Mouse (Mus musculus) hindbrain, embryonic 10.5 days (tissue): ENCODE measurements around the gene Btn1a1. TPM values are rescaled to one million over a fixed set of nuclear protein-coding genes. Genes with fewer than 3 reads are reported as not detected.

Experiments used
- DNase-seq: peaks from one replicate; pipeline ENCODE4 v3.0.0-alpha.2; 2017; ENCODE audit warnings: low spot score
- H3K27ac ChIP-seq: fragments of 300-500 bp; sonication (generic); 2 replicates; pipeline ENCODE4 v1.5.1; 2016; ENCODE audit warnings: mild to moderate bottlenecking, moderate library complexity
- H3K27me3 ChIP-seq: fragments of 300-500 bp; sonication (generic); 2 replicates; pipeline ENCODE4 v1.6.1; 2016; ENCODE audit warnings: mild to moderate bottlenecking; ENCODE audit not compliant: poor library complexity, insufficient read depth, severe bottlenecking
- H3K36me3 ChIP-seq: fragments of 300-500 bp; sonication (generic); 2 replicates; pipeline ENCODE4 v1.6.1; 2016; ENCODE audit warnings: mild to moderate bottlenecking, moderate library complexity
- H3K4me1 ChIP-seq: fragments of 300-500 bp; sonication (generic); replicated peaks from 2 replicates; pipeline ENCODE4 v1.6.1; 2016; ENCODE audit warnings: mild to moderate bottlenecking
- H3K4me3 ChIP-seq: fragments of 300-500 bp; sonication (generic); 2 replicates; pipeline ENCODE4 v1.5.1; 2016; ENCODE audit warnings: mild to moderate bottlenecking, moderate library complexity
- H3K9me3 ChIP-seq: fragments of 300-500 bp; sonication (generic); 2 replicates; pipeline ENCODE4 v1.6.1; 2016; ENCODE audit warnings: mild to moderate bottlenecking, moderate library complexity
- WGBS: fragments of 180-500 bp; shearing (Covaris S2); methylation state at CpG from one replicate; pipeline ENCODE4 v1.1.7; 2016; 5-methylcytosine and 5-hydroxymethylcytosine counted together
- polyA plus RNA-seq: library from polyadenylated mRNA; unstranded; fragments of >200 nt; fragmentation: Nextera tagmentation; extraction: Ambion mirVana; gene quantifications from 2 replicates; pipeline ENCODE4 v1.2.1, GENCODE M21; 2016

The Btn1a1 gene
- polyA plus RNA-seq, result 0.04 TPM in 1 of 2 replicates, not detected in the other

DNA sequence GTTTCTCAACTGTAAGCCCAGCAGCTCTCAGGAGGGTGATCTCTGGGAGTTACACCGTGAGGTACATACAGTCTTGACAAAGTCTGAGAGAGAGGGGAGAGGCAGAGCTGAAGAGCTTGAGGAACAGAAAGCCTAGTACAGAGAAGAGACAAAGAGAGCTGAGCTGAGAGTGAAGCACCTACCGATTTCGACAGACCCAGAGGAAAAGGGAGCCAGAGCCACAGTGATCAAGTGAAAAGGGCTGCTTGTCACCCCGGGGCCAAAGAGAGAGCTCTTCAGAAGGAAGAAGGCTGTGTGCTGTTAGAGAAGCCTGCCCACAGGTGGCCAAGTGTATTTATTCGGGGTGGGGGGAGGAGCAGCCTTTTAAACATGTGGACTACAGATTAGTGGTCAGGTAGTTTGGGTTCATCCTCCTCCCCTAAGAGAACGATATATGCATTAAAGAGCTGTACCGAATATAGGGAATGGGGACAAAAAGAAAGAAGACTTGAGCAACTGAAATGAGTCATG is at the start of gene Btn1a1:
Gene Btn1a1, minus strand, starts transcription at position 302 of the 510 bp plus-strand sequence.
- peak within 1 kb of the TSS; percentile 66 for H3K4me3 ChIP-seq
- peaks cover 27% of the 10 kb centered on the region; the same call in 1 of the 2 replicates for H3K27me3 ChIP-seq
- 2% methylated on average over 7 of the region's 7 CpGs for WGBS

GRCm38 (mm10) chr13:23515281-23515680 is 49.6 kb upstream of the Btn1a1 start:
- WGBS, result 78% methylated on average over 5 of the region's 5 CpGs
- H3K4me3 ChIP-seq, result no peak overlapping the region
- peaks cover 7% of the 10 kb centered on the region; the same call in 1 of the 2 replicates for H3K4me1 ChIP-seq
- no peak for DNase-seq
- H3K9me3 ChIP-seq, result no peaks in the 10 kb centered on the region
- H3K27ac ChIP-seq, result no peak overlapping the region
- H3K36me3 ChIP-seq, result no peaks in the 10 kb centered on the region
- no peaks in the 10 kb centered on the region for H3K27me3 ChIP-seq

More for the DNA sequence above, at the start of gene Btn1a1:
- peak; percentile 32 for DNase-seq
- peaks cover 29% of the 10 kb centered on the region for H3K4me1 ChIP-seq
- no peaks in the 10 kb centered on the region for H3K36me3 ChIP-seq
- H3K9me3 ChIP-seq, result no peaks in the 10 kb centered on the region
- no peak within 1 kb of the TSS; the same call in 1 of the 2 replicates for H3K27ac ChIP-seq

DNA sequence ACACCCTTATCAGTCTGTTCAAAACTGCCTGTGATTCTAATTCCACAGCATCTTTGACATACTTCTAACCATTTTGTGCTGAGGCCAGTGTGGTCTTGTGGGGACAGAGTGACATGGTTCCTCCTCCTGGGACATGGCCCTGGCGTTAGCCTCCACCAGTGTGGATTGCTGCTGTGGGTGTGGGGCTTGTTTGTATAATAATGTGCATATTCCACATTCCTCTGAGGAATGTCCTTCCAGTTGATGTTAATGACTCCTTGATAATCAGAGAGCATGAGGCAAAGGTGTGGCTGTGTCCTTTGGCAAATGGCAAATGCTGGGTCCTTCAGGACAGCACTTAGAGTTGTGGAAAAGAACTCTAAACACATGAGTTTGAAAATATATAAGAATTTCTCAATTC is 47.8 kb upstream of the Btn1a1 start:
- WGBS, result 85% methylated on average over 1 of the region's 1 CpGs

GRCm38 (mm10) chr13:23510127-23510526 is 44.4 kb upstream of the Btn1a1 start:
- DNase-seq, result no peak
- H3K4me3 ChIP-seq, result no peak overlapping the region
- H3K9me3 ChIP-seq, result no peaks in the 10 kb centered on the region
- H3K27me3 ChIP-seq, result no peaks in the 10 kb centered on the region
- H3K36me3 ChIP-seq, result no peaks in the 10 kb centered on the region
- H3K4me1 ChIP-seq, result peaks cover 21% of the 10 kb centered on the region
- 54% methylated on average over 1 of the region's 1 CpGs for WGBS
- H3K27ac ChIP-seq, result no peak overlapping the region

More for the DNA sequence above, 47.8 kb upstream of the Btn1a1 start:
- no peaks in the 10 kb centered on the region for H3K27me3 ChIP-seq
- H3K4me1 ChIP-seq, result peaks cover 11% of the 10 kb centered on the region; the same call in 1 of the 2 replicates
- H3K27ac ChIP-seq, result no peak overlapping the region
- DNase-seq, result no peak
- H3K9me3 ChIP-seq, result no peaks in the 10 kb centered on the region
- no peak overlapping the region for H3K4me3 ChIP-seq
- H3K36me3 ChIP-seq, result no peaks in the 10 kb centered on the region

GRCm38 (mm10) chr13:23506819-23507515 is 41.3 kb upstream of the Btn1a1 start:
- H3K27me3 ChIP-seq, result no peaks in the 10 kb centered on the region
- H3K9me3 ChIP-seq, result no peaks in the 10 kb centered on the region
- DNase-seq, result peak; percentile 66
- peaks cover 40% of the 10 kb centered on the region for H3K4me1 ChIP-seq
- peak overlapping the region; percentile 55 for H3K4me3 ChIP-seq
- H3K36me3 ChIP-seq, result no peaks in the 10 kb centered on the region
- no peak overlapping the region for H3K27ac ChIP-seq
- WGBS, result 8% methylated on average over 14 of the region's 14 CpGs

- no peaks in the 10 kb centered on the region for H3K36me3 ChIP-seq
- DNase-seq, result peak; percentile 71
- no peak overlapping the region for H3K27ac ChIP-seq
- no peaks in the 10 kb centered on the region for H3K27me3 ChIP-seq
- peaks cover 46% of the 10 kb centered on the region for H3K4me1 ChIP-seq
- no peaks in the 10 kb centered on the region for H3K9me3 ChIP-seq
- peak overlapping the region; percentile 55 for H3K4me3 ChIP-seq
- 2% methylated on average over 13 of the region's 13 CpGs for WGBS
Observed at GRCm38 (mm10) chr13:23506351-23506750, 40.6 kb upstream of the Btn1a1 start.

GRCm38 (mm10) chr13:23505662-23506345 is 40.1 kb upstream of the Btn1a1 start:
- Histone ChIP-seq H3K36me3 (no peaks in the 10 kb centered on the region), H3K9me3 (no peaks in the 10 kb centered on the region), H3K4me1 (peaks cover 46% of the 10 kb centered on the region), H3K27ac (peak overlapping the region; percentile 71), H3K27me3 (no peaks in the 10 kb centered on the region), H3K4me3 (peak overlapping the region; percentile 55)
- DNase-seq, result peak; percentile 56
- 4% methylated on average over 14 of the region's 14 CpGs for WGBS

GRCm38 (mm10) chr13:23503797-23504196 is 38.1 kb upstream of the Btn1a1 start:
- H3K36me3 ChIP-seq, result no peaks in the 10 kb centered on the region
- peak; percentile 61 for DNase-seq
- under 1% methylated on average over 9 of the region's 9 CpGs for WGBS
- peaks cover 46% of the 10 kb centered on the region for H3K4me1 ChIP-seq
- H3K27ac ChIP-seq, result no peak overlapping the region
- peak overlapping the region; percentile 32 for H3K4me3 ChIP-seq
- H3K9me3 ChIP-seq, result no peaks in the 10 kb centered on the region
- H3K27me3 ChIP-seq, result no peaks in the 10 kb centered on the region

GRCm38 (mm10) chr13:23502916-23503315 is 37.2 kb upstream of the Btn1a1 start:
- peaks cover 54% of the 10 kb centered on the region for H3K4me1 ChIP-seq
- H3K27me3 ChIP-seq, result no peaks in the 10 kb centered on the region
- no peak overlapping the region for H3K4me3 ChIP-seq
- 31% methylated on average over 4 of the region's 4 CpGs for WGBS
- DNase-seq, result no peak
- H3K27ac ChIP-seq, result no peak overlapping the region
- no peaks in the 10 kb centered on the region for H3K9me3 ChIP-seq
- H3K36me3 ChIP-seq, result no peaks in the 10 kb centered on the region

- DNase-seq, result no peak
Observed at GRCm38 (mm10) chr13:23502031-23502567, 36.4 kb upstream of the Btn1a1 start.

DNA sequence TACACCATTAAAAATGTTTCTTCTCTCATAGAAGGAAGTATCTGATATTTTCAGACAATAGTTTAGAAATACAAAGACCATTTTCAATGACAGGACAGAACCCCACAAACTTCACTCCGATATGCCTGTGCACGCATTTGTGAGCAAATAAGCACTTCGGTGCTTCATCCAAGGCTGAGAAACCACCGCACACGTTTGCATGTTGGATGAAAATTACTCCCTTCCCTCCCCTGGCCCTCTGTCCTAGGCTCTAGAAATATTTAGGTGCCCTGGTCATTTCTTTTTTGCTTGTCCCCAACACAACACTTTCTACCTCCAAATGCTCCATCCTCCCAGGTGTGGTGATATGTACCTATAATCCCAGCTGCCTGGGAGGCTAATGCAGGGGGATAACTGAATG is 35.8 kb upstream of the Btn1a1 start:
- Histone ChIP-seq H3K4me1 (peaks cover 55% of the 10 kb centered on the region), H3K27me3 (no peaks in the 10 kb centered on the region), H3K4me3 (peak overlapping the region; percentile 47), H3K36me3 (no peaks in the 10 kb centered on the region), H3K9me3 (no peaks in the 10 kb centered on the region), H3K27ac (no peak overlapping the region)
- DNase-seq, result no peak
- WGBS, result 26% methylated on average over 5 of the region's 5 CpGs

More at GRCm38 (mm10) chr13:23502031-23502567, 36.4 kb upstream of the Btn1a1 start:
- Histone ChIP-seq H3K27ac (no peak overlapping the region), H3K4me3 (peak overlapping the region; percentile 47), H3K36me3 (no peaks in the 10 kb centered on the region), H3K4me1 (peaks cover 57% of the 10 kb centered on the region), H3K9me3 (no peaks in the 10 kb centered on the region), H3K27me3 (no peaks in the 10 kb centered on the region)
- WGBS, result 28% methylated on average over 9 of the region's 9 CpGs

- Histone ChIP-seq H3K4me1 (peaks cover 50% of the 10 kb centered on the region), H3K4me3 (peak overlapping the region; percentile 47)
- WGBS, result under 1% methylated on average over 17 of the region's 17 CpGs
Observed at GRCm38 (mm10) chr13:23500424-23501200, 34.9 kb upstream of the Btn1a1 start.

More at GRCm38 (mm10) chr13:23500424-23501200, 34.9 kb upstream of the Btn1a1 start:
- Histone ChIP-seq H3K9me3 (no peaks in the 10 kb centered on the region), H3K27me3 (no peaks in the 10 kb centered on the region), H3K27ac (no peak overlapping the region), H3K36me3 (no peaks in the 10 kb centered on the region)
- peak; percentile 86 for DNase-seq
